Mouse (Mus musculus) hindbrain, embryonic 16.5 days (tissue): ENCODE data around the gene Olfr1497. TPM values are rescaled to one million over a fixed set of nuclear protein-coding genes. Genes with fewer than 3 reads are reported as not detected.

ENCODE experiments used
- ATAC-seq: fragments of 200-750 bp; cut with Nextera tagmentation; 2 replicates; pipeline ENCODE4 v1.8.0; 2017; ENCODE audit warnings: moderate TSS enrichment, moderate library complexity
- H3K27ac ChIP-seq: fragments of 300-500 bp; sonication (generic); 2 replicates; pipeline ENCODE4 v1.5.1; 2014; ENCODE audit warnings: low read depth, mild to moderate bottlenecking, control low read depth, low read length, moderate library complexity
- H3K27me3 ChIP-seq: fragments of 300-500 bp; sonication (generic); replicated peaks from 2 replicates; pipeline ENCODE4 v1.6.1; 2014; ENCODE audit warnings: low read length; ENCODE audit not compliant: control insufficient read depth, insufficient read depth
- H3K36me3 ChIP-seq: fragments of 300-500 bp; sonication (generic); 2 replicates; pipeline ENCODE4 v1.6.1; 2014; ENCODE audit warnings: mild to moderate bottlenecking, low read length, moderate library complexity, mixed read lengths; ENCODE audit not compliant: control insufficient read depth, insufficient read depth
- H3K4me1 ChIP-seq: fragments of 300-500 bp; sonication (generic); 2 replicates; pipeline ENCODE4 v1.6.1; 2014; ENCODE audit warnings: low read depth, low read length; ENCODE audit not compliant: control insufficient read depth, insufficient read depth
- H3K4me2 ChIP-seq: fragments of 300-500 bp; sonication (generic); 2 replicates; pipeline ENCODE4 v1.6.1; 2014; ENCODE audit warnings: mild to moderate bottlenecking, low read length, control low read depth, moderate library complexity
- H3K4me3 ChIP-seq: fragments of 300-500 bp; sonication (generic); 2 replicates; pipeline ENCODE4 v1.5.1; 2014; ENCODE audit warnings: mild to moderate bottlenecking, low read length, control low read depth, moderate library complexity
- H3K9ac ChIP-seq: fragments of 300-500 bp; sonication (generic); 2 replicates; pipeline ENCODE4 v1.6.1; 2014; ENCODE audit warnings: low read depth, mild to moderate bottlenecking, control low read depth, low read length, moderate library complexity
- H3K9me3 ChIP-seq: fragments of 300-500 bp; sonication (generic); 2 replicates; pipeline ENCODE4 v1.6.1; 2014; ENCODE audit warnings: mild to moderate bottlenecking, low read length, moderate library complexity; ENCODE audit not compliant: control insufficient read depth
- WGBS: fragments of 180-500 bp; shearing (Covaris S2); extraction: QIAGEN DNeasy Blood & Tissue Kit; methylation state at CpG from one replicate; pipeline ENCODE4 v1.1.7; 2014; 5-methylcytosine and 5-hydroxymethylcytosine counted together
- polyA plus RNA-seq: library from polyadenylated mRNA; unstranded; fragments of >200 nt; fragmentation: Nextera tagmentation; extraction: Ambion mirVana; gene quantifications from 2 replicates; pipeline ENCODE4 v1.2.1, GENCODE M21; 2015

Olfr1497 gene
- polyA plus RNA-seq, 1 experiment from 2014 or later, result not detected

- no peak for ATAC-seq
- H3K27me3 ChIP-seq, result no peaks in the 10 kb centered on the region
- H3K4me2 ChIP-seq, result no peak overlapping the region
- no peak overlapping the region for H3K4me3 ChIP-seq
- no peak overlapping the region for H3K9ac ChIP-seq
- WGBS, result 92% methylated on average over 9 of the region's 9 CpGs
- H3K9me3 ChIP-seq, result no peaks in the 10 kb centered on the region; the same call in 1 of the 2 replicates
- no peak overlapping the region for H3K27ac ChIP-seq
- H3K4me1 ChIP-seq, result no peaks in the 10 kb centered on the region
- no peaks in the 10 kb centered on the region for H3K36me3 ChIP-seq
Measured at GRCm38 (mm10) chr19:13768565-13769276, 29.3 kb downstream of the Olfr1497 start.

- Histone ChIP-seq H3K9ac (no peak within 1 kb of the TSS), H3K4me1 (no peaks in the 10 kb centered on the region), H3K4me2 (no peak within 1 kb of the TSS), H3K27ac (no peak within 1 kb of the TSS), H3K27me3 (no peaks in the 10 kb centered on the region), H3K9me3 (no peaks in the 10 kb centered on the region), H3K4me3 (no peak within 1 kb of the TSS), H3K36me3 (no peaks in the 10 kb centered on the region)
- ATAC-seq, result no peak
- WGBS, result 80% methylated on average over 3 of the region's 3 CpGs
Measured at GRCm38 (mm10) chr19:13764306-13764705, 33.7 kb downstream of the Olfr1497 start, which contains the start of gene Olfr1495. Gene Olfr1495 (plus strand): TSS chr19:13764606.

- Histone ChIP-seq H3K27ac (no peak overlapping the region), H3K36me3 (no peaks in the 10 kb centered on the region), H3K4me2 (no peak overlapping the region), H3K9me3 (no peaks in the 10 kb centered on the region), H3K4me1 (no peaks in the 10 kb centered on the region), H3K27me3 (no peaks in the 10 kb centered on the region), H3K4me3 (no peak overlapping the region), H3K9ac (no peak overlapping the region)
- ATAC-seq, result no peak
- WGBS, result 92% methylated on average over 1 of the region's 1 CpGs
Measured at GRCm38 (mm10) chr19:13749366-13749765, 48.6 kb downstream of the Olfr1497 start.

Other genes with a start within 250 kb of the Olfr1497 start
- not detected in 2 replicates for gene Olfr1484, start 214.7 kb downstream of the Olfr1497 start, polyA plus RNA-seq
- not detected in 2 replicates for gene Olfr1487, start 180.8 kb downstream of the Olfr1497 start, polyA plus RNA-seq
- not detected in 2 replicates for gene Olfr1489, start 166.6 kb downstream of the Olfr1497 start, polyA plus RNA-seq
- gene Olfr1490, start 147.1 kb downstream of the Olfr1497 start, polyA plus RNA-seq, result not detected in 2 replicates
- gene Olfr1491, start 100.9 kb downstream of the Olfr1497 start, polyA plus RNA-seq, result not detected in 2 replicates
- not detected in 2 replicates for gene Olfr1493-ps1, start 74.9 kb downstream of the Olfr1497 start, polyA plus RNA-seq
- gene Olfr1494, start 58.5 kb downstream of the Olfr1497 start, polyA plus RNA-seq, result not detected in 2 replicates
- gene Olfr1495, start 33.6 kb downstream of the Olfr1497 start, polyA plus RNA-seq, result not detected in 2 replicates
- gene Olfr1496, start 20.3 kb downstream of the Olfr1497 start, polyA plus RNA-seq, result not detected in 2 replicates
- not detected in 2 replicates for gene Olfr1499, start 21.2 kb upstream of the Olfr1497 start, polyA plus RNA-seq
- not detected in 2 replicates for gene Olfr1500, start 32.3 kb upstream of the Olfr1497 start, polyA plus RNA-seq
- not detected in 2 replicates for gene Olfr1501, start 52.5 kb upstream of the Olfr1497 start, polyA plus RNA-seq
- gene Olfr1502, start 63.6 kb upstream of the Olfr1497 start, polyA plus RNA-seq, result not detected in 2 replicates
- gene Olfr1504, start 99.7 kb upstream of the Olfr1497 start, polyA plus RNA-seq, result not detected in 2 replicates
- not detected in 2 replicates for gene Olfr1505, start 115.3 kb upstream of the Olfr1497 start, polyA plus RNA-seq